Mouse (Mus musculus): ENCODE results near the gene Net1.
"Not testable (repeated sequence)": the region's sequence is repeated elsewhere in the genome, so short reads cannot be mapped to it uniquely, and the experiment has no call there.

Gene Net1

DNA sequence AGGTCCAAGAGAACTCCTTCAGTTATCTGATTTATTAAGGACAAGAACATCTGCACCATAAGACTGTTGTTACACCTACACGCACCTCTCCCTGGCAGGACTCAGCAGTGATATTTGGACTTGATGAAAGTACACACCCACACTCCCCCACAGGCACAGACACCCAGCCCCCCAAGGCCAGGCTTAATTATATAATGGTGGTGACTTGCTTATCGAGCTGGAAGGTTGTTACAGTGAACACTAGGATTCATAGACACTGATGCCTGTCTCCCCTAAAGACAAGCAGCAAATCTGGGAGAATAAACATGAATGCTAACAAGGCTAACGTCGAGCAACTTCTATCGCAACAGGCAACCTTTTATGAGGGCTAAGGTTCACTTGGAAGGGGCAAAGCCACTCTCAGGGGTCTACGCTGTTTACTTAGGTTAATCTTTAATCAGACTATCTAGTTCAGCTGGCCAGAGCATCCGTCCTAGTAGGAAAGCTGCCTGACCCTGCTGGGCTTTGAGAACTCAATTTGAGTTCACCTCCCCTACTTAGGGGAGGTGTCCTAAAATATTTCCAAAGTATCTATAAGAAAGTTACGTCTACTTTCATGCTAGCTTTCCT, 26.4 kb downstream of the Net1 start:
- in situ Hi-C loops (cut with MboI; ENCODE audit: low sequenced_read_pairs), result no loop called here

GRCm38 (mm10) chr13:3890061-3890460, 28.0 kb downstream of the Net1 start:
- in situ Hi-C loops (cut with MboI; ENCODE audit: low sequenced_read_pairs), result no loop called here

DNA sequence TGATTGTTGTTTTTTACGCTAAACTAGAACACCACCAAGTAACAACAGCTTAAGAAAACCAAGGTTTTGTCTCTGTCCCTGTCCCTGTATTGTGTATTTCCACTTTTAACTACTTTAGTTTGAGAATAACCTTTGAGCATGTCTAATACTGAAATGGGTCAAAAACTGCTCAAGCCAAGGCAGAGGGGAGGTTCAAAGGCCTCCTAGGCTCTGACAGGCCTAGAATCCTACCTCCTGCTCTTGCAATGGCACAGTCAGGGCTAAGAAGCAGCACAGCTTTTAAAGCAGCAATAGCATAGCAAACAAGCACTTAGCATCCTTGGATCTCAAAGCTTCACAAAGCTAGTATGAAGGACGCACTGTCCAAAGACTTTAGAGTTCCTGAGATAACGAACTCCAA, 28.9 kb downstream of the Net1 start:
- in situ Hi-C loops (cut with MboI; ENCODE audit: low sequenced_read_pairs), result no loop called here

- in situ Hi-C loops (cut with MboI; ENCODE audit: low sequenced_read_pairs), result no loop called here
These were observed 31.4 kb downstream of the Net1 start for GRCm38 (mm10) chr13:3886663-3887062.

DNA sequence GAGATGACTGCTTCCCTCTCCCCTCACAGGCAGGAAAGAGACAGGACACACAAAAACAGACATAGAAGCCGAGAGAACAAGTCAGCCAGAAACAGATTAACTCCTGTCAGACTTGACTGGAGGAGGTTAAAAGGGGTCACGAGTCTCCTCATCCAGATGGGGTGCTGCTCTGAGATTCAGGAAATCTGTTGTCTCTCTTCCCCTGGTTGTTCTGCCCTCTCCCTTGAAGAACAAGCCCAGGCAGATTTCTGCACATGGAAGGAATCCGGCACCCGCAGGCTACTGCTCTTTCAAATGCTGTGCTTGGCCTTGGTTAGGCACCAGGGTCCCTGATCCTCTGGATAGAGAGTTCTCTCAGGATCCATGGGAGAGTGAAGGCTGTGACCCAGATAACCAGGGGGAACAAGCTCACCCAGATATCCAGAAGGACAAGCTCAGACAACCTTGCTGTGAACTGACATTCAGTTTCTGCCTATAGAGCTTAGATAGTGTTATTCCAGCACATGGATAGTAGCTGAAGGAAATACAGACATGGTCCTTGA, 40.3 kb downstream of the Net1 start:
- in situ Hi-C loops (cut with MboI; ENCODE audit: low sequenced_read_pairs), result no loop called here

DNA sequence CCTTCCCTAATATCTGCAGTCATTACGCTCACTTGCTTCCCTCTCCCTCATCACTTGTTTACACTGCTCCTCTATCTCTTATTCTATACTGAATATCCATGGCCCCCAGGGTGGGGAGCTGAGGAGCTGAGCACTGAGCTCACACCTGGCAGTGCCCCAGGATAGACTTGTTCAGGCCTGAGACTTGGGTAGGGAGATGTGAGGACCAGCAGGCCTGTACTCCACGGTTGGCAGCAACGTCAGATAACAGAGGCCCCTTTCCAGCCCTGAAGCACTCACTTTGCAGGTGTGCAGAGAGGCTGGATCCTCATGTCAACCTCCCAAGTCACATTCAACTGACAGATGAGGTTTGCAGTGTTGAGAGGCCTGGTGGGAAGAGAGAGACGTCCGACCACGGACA, 40.8 kb downstream of the Net1 start:
- in situ Hi-C loops (cut with MboI; ENCODE audit: low sequenced_read_pairs), result no loop called here

DNA sequence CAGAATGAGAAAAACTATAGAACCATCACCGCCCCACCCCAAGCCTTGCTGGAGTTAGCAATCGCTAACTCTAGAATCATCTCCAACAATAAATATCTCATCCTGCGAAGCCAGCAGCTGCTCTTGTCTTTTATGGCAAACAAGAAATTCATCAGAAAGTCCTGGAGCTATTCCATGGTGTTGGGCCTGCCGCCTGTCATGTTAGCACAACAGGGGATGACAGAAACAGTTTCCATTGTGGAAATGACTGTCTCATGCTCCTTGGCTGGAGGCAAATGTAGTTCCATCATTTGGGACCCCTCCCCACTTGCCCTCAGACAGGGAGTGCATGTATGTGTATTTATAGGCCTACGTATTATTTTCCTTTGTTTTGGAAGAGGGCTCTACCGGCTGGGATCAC, 41.6 kb downstream of the Net1 start:
- in situ Hi-C loops (cut with MboI; ENCODE audit: low sequenced_read_pairs), result no loop called here

DNA sequence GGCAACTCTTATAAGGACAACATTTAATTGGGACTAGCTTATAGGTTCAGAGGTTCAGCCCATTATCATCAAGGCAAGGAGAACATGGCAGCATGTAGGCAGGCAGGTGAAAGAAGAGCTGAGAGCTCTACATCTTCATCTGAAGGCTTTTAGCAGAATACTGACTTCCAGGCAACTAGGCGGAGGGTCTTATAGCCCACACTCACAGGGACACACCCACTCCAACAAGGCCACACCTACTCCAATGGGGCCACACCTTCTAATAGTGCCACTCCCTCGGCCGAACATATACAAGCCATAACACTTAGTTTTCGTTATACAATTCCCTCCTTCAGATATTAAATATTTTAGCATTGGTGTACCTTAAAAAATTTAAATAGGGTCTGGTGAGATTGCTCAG, 45.2 kb downstream of the Net1 start:
- in situ Hi-C loops (cut with MboI; ENCODE audit: low sequenced_read_pairs), result no loop called here

DNA sequence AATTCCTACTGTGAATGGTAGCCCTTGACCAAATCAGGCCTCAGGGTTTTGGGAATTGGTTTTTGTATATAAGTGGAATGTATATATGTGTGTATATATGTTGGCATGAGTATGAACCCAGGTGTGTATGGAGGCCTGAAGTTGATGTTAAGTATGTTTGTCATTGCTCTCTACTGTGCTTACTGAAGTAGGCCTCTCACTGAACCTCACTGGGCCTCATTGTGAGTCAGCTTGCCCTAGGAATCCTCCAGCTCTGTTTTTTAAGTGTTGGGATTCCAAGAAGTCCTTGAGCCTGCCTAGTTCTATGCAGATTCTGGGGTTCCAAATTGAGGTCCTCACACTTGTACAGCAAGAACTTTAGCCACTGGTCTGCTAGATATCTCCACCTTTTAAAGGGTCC, 48.1 kb downstream of the Net1 start:
- in situ Hi-C loops (cut with MboI; ENCODE audit: low sequenced_read_pairs), result no loop called here

- in situ Hi-C loops (cut with MboI; ENCODE audit: low sequenced_read_pairs), result no loop called here
These were observed 50.9 kb downstream of the Net1 start for GRCm38 (mm10) chr13:3867158-3867557.

- in situ Hi-C loops (cut with MboI; ENCODE audit: low sequenced_read_pairs), result no loop called here
These were observed 51.5 kb downstream of the Net1 start for GRCm38 (mm10) chr13:3866355-3867052.

GRCm38 (mm10) chr13:3865648-3866354, 52.2 kb downstream of the Net1 start:
- in situ Hi-C loops (cut with MboI; ENCODE audit: low sequenced_read_pairs), result no loop called here

- in situ Hi-C loops (cut with MboI; ENCODE audit: low sequenced_read_pairs), result no loop called here
These were observed 55.0 kb downstream of the Net1 start for GRCm38 (mm10) chr13:3862922-3863580.

- in situ Hi-C loops (cut with MboI; ENCODE audit: low sequenced_read_pairs), result no loop called here
These were observed 55.7 kb downstream of the Net1 start for GRCm38 (mm10) chr13:3862325-3862724.

- in situ Hi-C loops (cut with MboI; ENCODE audit: low sequenced_read_pairs), result no loop called here
These were observed 56.8 kb downstream of the Net1 start for GRCm38 (mm10) chr13:3861251-3861650.

DNA sequence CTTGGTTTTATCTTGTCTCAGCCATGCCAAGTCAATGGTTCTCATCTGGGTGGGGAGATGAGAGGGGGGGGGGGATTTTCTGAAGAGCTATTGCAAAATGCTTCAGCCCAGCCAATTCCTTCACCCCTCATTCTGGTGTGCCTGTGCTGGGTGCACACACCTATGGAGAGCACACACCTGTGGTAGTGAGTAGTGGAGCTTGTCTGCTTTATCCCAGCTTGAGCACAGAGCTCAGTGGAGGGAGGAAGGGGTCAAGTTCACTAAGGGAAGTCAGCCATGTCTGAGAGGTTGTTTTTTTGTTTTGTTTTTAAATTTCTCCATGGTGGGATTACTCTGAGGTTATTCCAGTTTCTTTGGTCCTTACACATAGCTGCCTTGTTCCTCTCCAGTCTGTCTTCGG, 61.8 kb downstream of the Net1 start:
- in situ Hi-C loops (cut with MboI; ENCODE audit: low sequenced_read_pairs), result no loop called here

GRCm38 (mm10) chr13:3854856-3855255, 63.2 kb downstream of the Net1 start:
- in situ Hi-C loops (cut with MboI; ENCODE audit: low sequenced_read_pairs), result no loop called here

- in situ Hi-C loops (cut with MboI; ENCODE audit: low sequenced_read_pairs), result not testable (repeated sequence)
These were observed 64.2 kb downstream of the Net1 start, which contains the start of gene Calm5 for GRCm38 (mm10) chr13:3853648-3854333. Gene Calm5 (plus strand): TSS chr13:3854173.

- in situ Hi-C loops (cut with MboI; ENCODE audit: low sequenced_read_pairs), result no loop called here
These were observed 67.7 kb downstream of the Net1 start for GRCm38 (mm10) chr13:3850330-3850729.

DNA sequence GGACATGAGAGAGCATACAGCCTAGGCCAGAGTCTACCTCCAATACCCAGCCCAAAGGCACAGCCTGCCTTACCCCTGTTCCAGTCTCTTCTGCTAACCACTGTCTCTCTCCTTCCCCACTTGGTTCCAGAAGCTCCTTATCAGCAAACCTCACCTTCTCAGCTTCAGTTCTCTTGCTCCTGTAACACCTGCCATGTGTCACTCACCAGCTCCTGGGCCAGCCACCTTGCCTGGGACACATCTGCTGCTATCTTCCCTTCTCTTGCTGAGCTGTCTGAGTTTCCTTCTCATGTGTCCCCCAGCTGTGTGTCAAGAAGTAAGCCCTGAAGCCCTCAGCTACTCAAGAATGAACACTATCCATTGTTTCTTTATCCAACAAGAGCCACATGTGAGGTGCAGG, 77.4 kb downstream of the Net1 start:
- in situ Hi-C loops (cut with MboI; ENCODE audit: low sequenced_read_pairs), result not testable (repeated sequence)

DNA sequence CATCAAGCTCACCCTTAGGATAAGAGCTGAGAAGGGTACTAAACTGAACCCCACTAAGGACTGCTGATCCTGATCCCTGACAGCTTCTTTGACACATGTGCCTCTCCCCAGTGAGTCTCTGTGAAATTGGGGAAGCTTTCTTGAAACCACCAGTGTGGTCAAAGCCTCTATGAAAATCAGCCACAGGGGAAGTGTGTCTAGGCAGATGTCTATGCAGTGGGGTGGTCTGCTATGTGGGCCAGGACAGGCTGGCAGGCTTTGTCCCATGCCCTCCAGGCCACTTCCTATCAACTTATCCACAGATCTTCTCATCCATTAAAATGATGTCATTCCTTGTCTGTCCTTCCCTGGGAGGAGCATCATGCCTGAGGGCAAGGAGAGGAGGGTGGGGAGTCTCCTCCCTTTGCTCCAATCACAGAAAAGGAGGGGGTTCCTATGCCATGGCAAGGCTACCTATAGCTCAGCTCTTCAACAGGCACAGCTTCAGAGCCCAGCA, 80.7 kb downstream of the Net1 start, which contains the start of gene Calm4:
Gene Calm4, plus strand, starts transcription at position 446 of the 496 bp plus-strand sequence.
- in situ Hi-C loops (cut with MboI; ENCODE audit: low sequenced_read_pairs), result not testable (repeated sequence)
